Mouse (Mus musculus) spleen, adult 18-20 months (tissue): ENCODE results near the gene Hnrnpd.

Source experiments
- DNase-seq, 2 experiments: peaks; one replicate each; pipeline ENCODE4 v3.0.0; 2022; ENCODE audit warnings: mixed read lengths in 2 of 2

Gene Hnrnpd

GRCm38 (mm10) chr5:99959236-99959936 is 19.4 kb downstream of the Hnrnpd start:
- DNase-seq: no peak

- DNase-seq: no peak
These were observed 20.1 kb downstream of the Hnrnpd start for GRCm38 (mm10) chr5:99958666-99959065.

- no peak for DNase-seq
These were observed 24.9 kb downstream of the Hnrnpd start for GRCm38 (mm10) chr5:99953883-99954282.

- DNase-seq: no peak
These were observed 26.2 kb downstream of the Hnrnpd start for GRCm38 (mm10) chr5:99952513-99952912.

- DNase-seq: no peak
These were observed 36.8 kb downstream of the Hnrnpd start for GRCm38 (mm10) chr5:99941776-99942502.

GRCm38 (mm10) chr5:99941273-99941672 is 37.5 kb downstream of the Hnrnpd start:
- DNase-seq: no peak

GRCm38 (mm10) chr5:99939440-99939839 is 39.3 kb downstream of the Hnrnpd start:
- no peak for DNase-seq

- DNase-seq: no peak
These were observed 46.8 kb downstream of the Hnrnpd start for GRCm38 (mm10) chr5:99931910-99932309.

GRCm38 (mm10) chr5:99927951-99928350 is 50.8 kb downstream of the Hnrnpd start:
- DNase-seq: peak in 1 of 2 experiments; percentile 43

- no peak for DNase-seq
These were observed 56.7 kb downstream of the Hnrnpd start for GRCm38 (mm10) chr5:99922033-99922432.

GRCm38 (mm10) chr5:99915494-99915893 is 63.2 kb downstream of the Hnrnpd start:
- no peak for DNase-seq

GRCm38 (mm10) chr5:99906181-99906956 is 72.4 kb downstream of the Hnrnpd start, which contains the start of gene Vamp9:
TSS of gene Vamp9 (plus strand) at chr5:99906254.
- peak; percentile 91 to 95 for DNase-seq
